Mouse (Mus musculus): ENCODE data around the gene Fancd2os. TPM values are rescaled to one million over a fixed set of nuclear protein-coding genes. Genes with fewer than 3 reads are reported as not detected.

Gene Fancd2os
- total and polyA plus RNA-seq, 3 experiments, result 0.31 TPM; not detected in 2

GRCm38 (mm10) chr6:113623941-113624751 lies 23.6 kb upstream of the Fancd2os start, which contains the start of gene Vhl (continued):
- peak; percentile 78 for TF ChIP-seq NELFE (IDR thresholded peaks at IDR 0.05; ENCODE audit: low read depth, low read length)
- TF ChIP-seq JUND (conservative IDR thresholded peaks at IDR 0.05; ENCODE audit: low read depth, low read length), result no peak
- no peak for TF ChIP-seq IRF4 (IDR thresholded peaks at IDR 0.05; ENCODE audit: low read depth, low read length)
- TF ChIP-seq CHD1 (IDR thresholded peaks at IDR 0.05; ENCODE audit: low read depth, low read length), result 0 out of 2 replicates have a peak, but pooled peaks have one; percentile 75
- no peak for TF ChIP-seq PAX5 (IDR thresholded peaks at IDR 0.05; ENCODE audit: low read length)
- no peak for TF ChIP-seq ZNF384 (IDR thresholded peaks at IDR 0.05; ENCODE audit: low read depth, low read length)
- TF ChIP-seq MAFK (IDR thresholded peaks at IDR 0.05; ENCODE audit: insufficient replicate concordance, low read length), result no peak
- TF ChIP-seq NRF1 (IDR thresholded peaks at IDR 0.05; ENCODE audit: low read depth, low read length), result peak; percentile 68
- TF ChIP-seq RAD21 (IDR thresholded peaks at IDR 0.05; ENCODE audit: low read depth, low read length), result no peak
- TF ChIP-seq E2F4 (IDR thresholded peaks at IDR 0.05; ENCODE audit: insufficient replicate concordance, low read depth, low read length), result no peak
- peak; percentile 39; the same call in 1 of the 2 replicates for TF ChIP-seq HCFC1 (IDR thresholded peaks at IDR 0.05; ENCODE audit: low read depth, low read length)
- TF ChIP-seq USF2 (conservative IDR thresholded peaks at IDR 0.05; ENCODE audit: low read depth, low read length), result no peak

GRCm38 (mm10) chr6:113623386-113623785 lies 22.9 kb upstream of the Fancd2os start:
- peaks cover 8 to 25% of the 10 kb centered on the region in 2 experiments for H3K36me3 ChIP-seq (replicated peaks in 1 of 2; ENCODE audit: control insufficient read depth in 1 of 2, insufficient read depth in 1 of 2, low read length in 1 of 2)
- no peaks in the 10 kb centered on the region for H3K27me3 ChIP-seq (replicated peaks)
- peak overlapping the region; percentile 80 for H3K9ac ChIP-seq (ENCODE audit: insufficient read depth, low read depth)
- peak overlapping the region; percentile 87 for H3K4me2 ChIP-seq (ENCODE audit: insufficient read depth, low read depth, poor library complexity, severe bottlenecking)
- H3K9me3 ChIP-seq (replicated peaks; ENCODE audit: low read length), result no peaks in the 10 kb centered on the region
- peaks cover 10 to 25% of the 10 kb centered on the region in 2 experiments; a peak in 3 of 4 replicates for H3K4me1 ChIP-seq (ENCODE audit: control insufficient read depth in 1 of 2, insufficient read depth in 2 of 2)
- TF ChIP-seq ZNF384 (IDR thresholded peaks at IDR 0.05; ENCODE audit: low read depth, low read length), result peak; percentile 66
- TF ChIP-seq EP300 (IDR thresholded peaks at IDR 0.05; ENCODE audit: low read length), result no peak
- no peak for TF ChIP-seq UBTF (IDR thresholded peaks at IDR 0.05; ENCODE audit: low read depth, low read length)
- no peak for TF ChIP-seq NRF1 (IDR thresholded peaks at IDR 0.05; ENCODE audit: low read depth, low read length)
- TF ChIP-seq TBP (conservative IDR thresholded peaks at IDR 0.05; ENCODE audit: low read depth, low read length), result no peak; the same call in 1 of the 2 replicates
- H3K27ac ChIP-seq (ENCODE audit: insufficient read depth, low read depth), result no peak overlapping the region
- H3K4me3 ChIP-seq (replicated peaks in 1 of 3; ENCODE audit: low read depth in 2 of 3, low read length in 2 of 3, poor library complexity in 1 of 3), result peak overlapping the region; percentile 56 to 68 (median 63)
- H3K79me2 ChIP-seq (replicated peaks; ENCODE audit: control insufficient read depth, extremely low read depth, insufficient read depth, poor library complexity, severe bottlenecking), result peaks cover 17% of the 10 kb centered on the region
- no peak for DNase-seq (ENCODE audit: extremely low read depth)
- in situ Hi-C loops (cut with MboI; ENCODE audit: low pct_ligation_motif_present, low pct_unique_long_range_greater_than_20kb, low sequenced_read_pairs), result no loop called here
- dilution Hi-C loops (cut with MboI; ENCODE audit: extremely low pct_ligation_motif_present, extremely low pct_unique_long_range_greater_than_20kb, low sequenced_read_pairs), result no loop called here

- no peak overlapping the region for H3K4me3 ChIP-seq (replicated peaks in 1 of 3; ENCODE audit: low read depth in 2 of 3, low read length in 2 of 3, poor library complexity in 1 of 3)
- H3K27ac ChIP-seq (ENCODE audit: insufficient read depth, low read depth), result no peak overlapping the region
- no peak for DNase-seq (ENCODE audit: extremely low read depth)
- peaks cover 17% of the 10 kb centered on the region for H3K79me2 ChIP-seq (replicated peaks; ENCODE audit: control insufficient read depth, extremely low read depth, insufficient read depth, poor library complexity, severe bottlenecking)
- peaks cover 0 to 21% of the 10 kb centered on the region in 2 experiments; a peak in 2 of 4 replicates for H3K4me1 ChIP-seq (ENCODE audit: control insufficient read depth in 1 of 2, insufficient read depth in 2 of 2)
- no peak overlapping the region for H3K9ac ChIP-seq (ENCODE audit: insufficient read depth, low read depth)
- H3K9me3 ChIP-seq (replicated peaks; ENCODE audit: low read length), result peaks cover 2% of the 10 kb centered on the region
- TF ChIP-seq MAX (IDR thresholded peaks at IDR 0.05; ENCODE audit: low read length) (no peak), ELF1 (IDR thresholded peaks at IDR 0.05; ENCODE audit: low read depth, low read length) (no peak), MYC (IDR thresholded peaks at IDR 0.05; ENCODE audit: low read depth, low read length) (no peak), IRF4 (IDR thresholded peaks at IDR 0.05; ENCODE audit: low read depth, low read length) (no peak), JUND (conservative IDR thresholded peaks at IDR 0.05; ENCODE audit: low read depth, low read length) (no peak), CHD1 (IDR thresholded peaks at IDR 0.05; ENCODE audit: low read depth, low read length) (no peak), TBP (conservative IDR thresholded peaks at IDR 0.05; ENCODE audit: low read depth, low read length) (no peak), POLR2AphosphoS2 (IDR thresholded peaks at IDR 0.05; ENCODE audit: low read depth, low read length) (no peak), EP300 (IDR thresholded peaks at IDR 0.05; ENCODE audit: low read length) (no peak), KAT2A (IDR thresholded peaks at IDR 0.05; ENCODE audit: insufficient replicate concordance, low read length) (no peak), SMC3 (IDR thresholded peaks at IDR 0.05; ENCODE audit: low read depth, low read length) (no peak), HCFC1 (IDR thresholded peaks at IDR 0.05; ENCODE audit: low read depth, low read length) (no peak), USF1 (IDR thresholded peaks at IDR 0.05; ENCODE audit: low read depth, low read length) (no peak), ETS1 (conservative IDR thresholded peaks at IDR 0.05; ENCODE audit: low read depth, low read length) (no peak)
- H3K36me3 ChIP-seq (replicated peaks in 1 of 2; ENCODE audit: control insufficient read depth in 1 of 2, insufficient read depth in 1 of 2, low read length in 1 of 2), result peaks cover 41 to 81% of the 10 kb centered on the region in 2 experiments
- no peaks in the 10 kb centered on the region for H3K27me3 ChIP-seq (replicated peaks)
- in situ Hi-C loops (cut with MboI; ENCODE audit: low pct_ligation_motif_present, low pct_unique_long_range_greater_than_20kb, low sequenced_read_pairs), result no loop called here
- no peak overlapping the region for H3K4me2 ChIP-seq (ENCODE audit: insufficient read depth, low read depth, poor library complexity, severe bottlenecking)
- dilution Hi-C loops (cut with MboI; ENCODE audit: extremely low pct_ligation_motif_present, extremely low pct_unique_long_range_greater_than_20kb, low sequenced_read_pairs), result no loop called here
Observed at GRCm38 (mm10) chr6:113615489-113615888, 15.0 kb upstream of the Fancd2os start.

Data from CH12.LX (cell line).